ENCODE assay signal across 8 mouse cellular contexts in the genomic region with DNA sequence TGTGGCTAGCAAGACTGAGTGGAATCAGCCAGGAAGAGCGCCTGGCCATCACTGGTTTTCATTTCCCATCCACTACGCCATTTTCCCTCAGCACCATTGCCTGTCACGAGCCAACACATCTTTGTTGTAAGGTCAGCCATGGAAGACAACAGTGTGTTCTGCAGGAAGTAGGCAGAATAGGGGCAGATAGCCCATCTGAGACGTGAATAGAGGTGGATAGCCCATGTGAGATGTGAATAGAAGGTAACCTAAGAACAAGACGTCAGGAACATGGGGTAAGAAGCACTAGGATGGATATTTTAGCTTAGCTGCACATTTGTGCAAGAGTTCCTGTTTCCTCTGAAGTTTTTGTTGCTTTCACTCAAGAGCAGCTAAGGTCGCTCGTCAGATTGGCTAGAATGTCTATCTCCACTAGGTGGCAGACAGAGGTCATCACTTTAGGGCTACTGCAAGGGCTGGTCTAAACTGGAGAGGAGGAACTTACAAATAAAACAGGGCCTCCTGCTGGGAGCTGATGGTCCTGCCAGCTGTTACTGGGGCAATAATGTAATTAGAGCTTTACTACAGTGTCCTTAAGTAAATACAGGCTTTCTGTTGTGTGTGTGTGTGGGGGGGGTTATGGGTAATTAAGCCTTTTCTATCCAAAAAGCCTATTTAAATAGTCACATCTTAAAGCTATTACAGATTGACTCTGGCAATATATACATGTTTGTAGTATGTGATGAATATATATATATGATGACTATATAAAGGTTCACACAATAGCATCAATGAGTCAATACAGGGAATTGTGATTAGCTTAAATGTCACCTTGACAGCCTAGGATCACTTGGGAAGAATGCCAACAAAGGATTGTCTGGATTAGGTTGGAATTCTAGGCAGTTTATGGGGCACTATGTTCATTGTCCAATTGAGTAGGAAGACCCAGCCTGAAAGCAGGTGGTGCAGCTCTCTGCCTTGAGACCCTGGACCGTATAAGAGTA. TPM values are rescaled to one million over a fixed set of nuclear protein-coding genes. Genes with fewer than 3 reads are reported as not detected.
DNase-seq lines count a peak whose midpoint lies in the region; ATAC-seq and TF ChIP-seq lines count a peak whose summit lies in the region.

No protein-coding gene starts in this region.

- 34% methylated on average over 8 of the region's 8 CpGs for WGBS in limb, embryonic 14.5 days
- WGBS in midbrain, embryonic 16.5 days = 30% methylated on average over 8 of the region's 8 CpGs

- no peak overlapping the region for H3K9ac ChIP-seq in limb, embryonic 14.5 days (ENCODE audit: low read depth, low read length, severe bottlenecking)
- H3K9ac ChIP-seq in midbrain, embryonic 16.5 days (ENCODE audit: low read depth, low read length) = no peak overlapping the region

- no peak overlapping the region for H3K27ac ChIP-seq in limb, embryonic 14.5 days (replicated peaks; ENCODE audit: low read depth, low read length)
- H3K27ac ChIP-seq in midbrain, embryonic 16.5 days (ENCODE audit: low read length) = no peak overlapping the region

- H3K9me3 ChIP-seq in limb, embryonic 14.5 days (ENCODE audit: control insufficient read depth, low read length) = no peaks in the 10 kb centered on the region
- no peaks in the 10 kb centered on the region for H3K9me3 ChIP-seq in midbrain, embryonic 16.5 days (replicated peaks; ENCODE audit: control insufficient read depth, low read length, poor library complexity, severe bottlenecking)

- no peak overlapping the region for H3K4me3 ChIP-seq in limb, embryonic 14.5 days (replicated peaks; ENCODE audit: low read length)
- H3K4me3 ChIP-seq in midbrain, embryonic 16.5 days (ENCODE audit: low read depth, low read length) = no peak overlapping the region

- H3K36me3 ChIP-seq in limb, embryonic 14.5 days (ENCODE audit: control insufficient read depth, insufficient read depth, low read length) = no peaks in the 10 kb centered on the region
- no peaks in the 10 kb centered on the region for H3K36me3 ChIP-seq in midbrain, embryonic 16.5 days (ENCODE audit: control insufficient read depth, insufficient read depth, low read length)
- no peaks in the 10 kb centered on the region for H3K36me3 ChIP-seq in splenic B cell, adult 2 months (ENCODE audit: control insufficient read depth, insufficient read depth, low read length, poor library complexity, severe bottlenecking)

- H3K4me1 ChIP-seq in limb, embryonic 14.5 days (ENCODE audit: control insufficient read depth, insufficient read depth, low read length) = peaks cover 8% of the 10 kb centered on the region; the same call in 1 of the 2 replicates
- H3K4me1 ChIP-seq in midbrain, embryonic 16.5 days (ENCODE audit: control insufficient read depth, insufficient read depth, low read length) = no peaks in the 10 kb centered on the region

- DNase-seq in urinary bladder, postnatal 14 days (ENCODE audit: low spot score) = peak; percentile 72
- DNase-seq in urinary bladder, adult 2 months (ENCODE audit: low spot score) = no peak
- peak; percentile 87 for DNase-seq in embryo, embryonic 11 days
- peak; percentile 92 for DNase-seq in kidney, adult 9 months
- DNase-seq in limb, embryonic 14.5 days (ENCODE audit: low spot score) = peak; percentile 85
- peak; percentile 93 for DNase-seq in splenic B cell, adult 2 months (ENCODE audit: low read depth, low spot score)

- TF ChIP-seq POLR2A in limb, embryonic 14.5 days (IDR thresholded peaks at IDR 0.05; ENCODE audit: borderline replicate concordance, extremely low read depth, insufficient read depth, insufficient read length) = no peak

- no peak overlapping the region for H3K4me2 ChIP-seq in limb, embryonic 14.5 days (replicated peaks; ENCODE audit: low read depth, low read length, severe bottlenecking)
- no peak overlapping the region for H3K4me2 ChIP-seq in midbrain, embryonic 16.5 days (ENCODE audit: low read length)

- 0 out of 2 replicates have a peak, but pooled peaks cover 3% of the 10 kb centered on the region for H3K27me3 ChIP-seq in limb, embryonic 14.5 days (ENCODE audit: control insufficient read depth, insufficient read depth, low read length)
- H3K27me3 ChIP-seq in midbrain, embryonic 16.5 days (ENCODE audit: control insufficient read depth, insufficient read depth, low read depth, low read length) = no peaks in the 10 kb centered on the region; the same call in 1 of the 2 replicates
- H3K27me3 ChIP-seq in splenic B cell, adult 2 months (ENCODE audit: control insufficient read depth, insufficient read depth, low read length, poor library complexity, severe bottlenecking) = no peaks in the 10 kb centered on the region

- peak; percentile 99 for ATAC-seq in granulocyte monocyte progenitor cell, adult 5-6 weeks (replicated peaks; ENCODE audit: poor library complexity, severe bottlenecking)
- peak; percentile 84 for ATAC-seq in limb, embryonic 14.5 days (ENCODE audit: low FRiP score, low read depth)
- ATAC-seq in midbrain, embryonic 16.5 days = peak; percentile 76; the same call in 1 of the 2 replicates

RNA-seq across cellular contexts. Expression of a gene that starts 10.6 kb away (rescaled TPM):
- 96.2 and 115 TPM in 2 replicates for polyA plus RNA-seq in urinary bladder, adult 2 months (2012; rRNA removed)
- total RNA-seq in granulocyte monocyte progenitor cell, adult 5-6 weeks (2014; fragmentation: Nextera tagmentation) = 3.6 and 5.8 TPM in 2 replicates
- 4.7 and 6.2 TPM in 2 replicates for total RNA-seq in granulocyte monocyte progenitor cell, adult 5-6 weeks (2017)
- 12.2 and 13.5 TPM in 2 replicates for polyA plus RNA-seq in limb, embryonic 14.5 days (2012; rRNA removed)
- polyA plus RNA-seq in limb, embryonic 14.5 days (2014; fragmentation: Nextera tagmentation; extraction: Ambion mirVana) = 14.5 and 15.8 TPM in 2 replicates
- 5.8 and 6.5 TPM in 2 replicates for polyA plus RNA-seq in midbrain, embryonic 16.5 days (2015; fragmentation: Nextera tagmentation; extraction: Ambion mirVana)

RNA-seq across cellular contexts. Expression of a gene that starts 11.6 kb away (rescaled TPM):
- polyA plus RNA-seq in urinary bladder, adult 2 months (2012; rRNA removed) = 3.4 and 4.2 TPM in 2 replicates
- not detected in 2 replicates for total RNA-seq in granulocyte monocyte progenitor cell, adult 5-6 weeks (2014; fragmentation: Nextera tagmentation)
- total RNA-seq in granulocyte monocyte progenitor cell, adult 5-6 weeks (2017) = not detected in 2 replicates
- 0.27 and 0.43 TPM in 2 replicates for polyA plus RNA-seq in limb, embryonic 14.5 days (2012; rRNA removed)
- 0.19 TPM in 1 of 2 replicates, not detected in the other for polyA plus RNA-seq in limb, embryonic 14.5 days (2014; fragmentation: Nextera tagmentation; extraction: Ambion mirVana)
- 2.7 and 3.0 TPM in 2 replicates for polyA plus RNA-seq in midbrain, embryonic 16.5 days (2015; fragmentation: Nextera tagmentation; extraction: Ambion mirVana)
